Mouse (Mus musculus): ENCODE measurements around the gene Ppp1r37.

The Ppp1r37 gene

DNA sequence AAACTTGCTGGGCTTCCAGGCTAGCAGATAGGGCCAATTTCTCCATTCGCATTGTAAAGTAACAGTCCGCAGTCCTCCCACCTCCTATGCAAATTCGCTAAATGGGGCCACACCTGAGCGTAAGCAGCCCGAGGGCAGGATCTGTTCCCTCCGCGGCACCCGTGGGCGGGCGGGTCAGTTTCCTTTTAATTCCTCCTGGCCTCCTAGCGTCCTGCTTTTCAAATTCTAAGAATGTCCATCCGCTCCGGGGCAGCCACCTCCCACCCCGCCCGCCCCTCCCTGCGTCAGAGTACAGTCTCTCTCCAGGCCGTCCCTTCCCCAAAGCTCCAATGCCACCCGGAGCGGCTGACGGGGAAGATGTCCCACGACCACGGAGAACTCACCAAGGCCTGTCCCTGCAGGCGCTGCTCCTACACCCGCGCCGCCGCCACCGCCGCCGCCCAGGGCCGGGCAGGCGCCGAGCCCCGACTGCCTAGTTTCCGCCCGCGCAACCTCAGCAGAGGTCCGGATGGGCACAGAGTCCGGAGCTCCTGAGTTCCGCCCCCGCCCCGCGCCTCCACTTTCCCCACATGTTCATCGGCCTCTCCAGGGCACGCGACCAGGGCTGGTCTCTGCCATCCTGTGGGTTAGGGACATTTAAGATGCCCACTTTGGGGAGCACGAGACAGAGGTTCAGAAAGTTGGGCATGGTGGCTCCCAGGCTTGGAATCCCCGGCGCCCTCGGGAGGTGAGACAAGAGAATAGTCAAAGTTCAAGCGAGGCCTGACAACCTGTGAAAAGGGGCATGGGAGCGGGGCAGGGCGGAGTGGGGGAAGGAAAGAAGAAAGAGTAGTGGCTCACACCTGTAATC, 10.3 kb upstream of the Ppp1r37 start:
- peak; percentile 90 for DNase-seq (ENCODE audit: low read depth, low spot score)

DNA sequence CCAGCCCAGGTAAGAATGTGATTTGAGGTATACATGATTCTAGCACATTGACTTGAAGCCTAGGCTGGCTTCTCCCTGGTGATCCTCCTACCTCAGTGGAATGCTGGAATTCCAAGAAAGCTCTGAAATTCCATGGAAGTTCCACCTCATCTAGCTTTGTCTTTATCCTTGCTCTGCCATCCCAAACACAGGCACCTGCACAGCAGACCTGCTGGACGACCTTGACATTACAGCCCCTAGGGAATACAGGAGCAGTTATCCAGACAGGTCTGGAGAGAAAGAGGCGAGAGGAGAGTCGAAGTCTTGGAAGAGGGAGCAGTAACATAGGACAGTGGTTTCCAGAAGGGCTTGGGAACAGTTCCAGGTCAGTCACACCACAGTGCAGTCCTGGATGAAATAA, 6.8 kb upstream of the Ppp1r37 start:
- DNase-seq (ENCODE audit: low read depth, low spot score) = no peak

GRCm38 (mm10) chr7:19567426-19567825, 4.5 kb upstream of the Ppp1r37 start:
- DNase-seq (ENCODE audit: low read depth, low spot score) = no peak

- DNase-seq (ENCODE audit: low read depth, low spot score) = no peak
Measured at GRCm38 (mm10) chr7:19565803-19566202, 2.9 kb upstream of the Ppp1r37 start.

DNA sequence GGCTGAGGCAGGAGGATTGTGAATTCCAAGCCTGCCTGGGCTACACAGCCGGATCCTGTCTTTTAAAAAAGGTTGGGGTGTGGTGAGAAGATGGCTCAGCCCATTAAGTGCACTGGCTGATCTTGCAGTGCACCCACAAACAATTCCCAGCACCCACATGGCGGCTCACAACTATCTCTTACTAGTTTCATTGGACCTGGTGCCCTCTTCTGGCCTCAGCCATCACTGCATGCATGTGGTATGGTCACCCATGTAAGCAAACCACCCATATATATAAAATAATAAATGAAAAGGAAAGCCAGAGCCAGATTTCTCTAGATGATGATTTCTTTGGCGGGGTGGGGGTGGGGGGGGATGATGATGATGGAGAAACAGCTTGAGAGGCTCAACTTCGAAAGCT, 1.6 kb upstream of the Ppp1r37 start:
- peak; percentile 50 for DNase-seq (ENCODE audit: low read depth, low spot score)

DNA sequence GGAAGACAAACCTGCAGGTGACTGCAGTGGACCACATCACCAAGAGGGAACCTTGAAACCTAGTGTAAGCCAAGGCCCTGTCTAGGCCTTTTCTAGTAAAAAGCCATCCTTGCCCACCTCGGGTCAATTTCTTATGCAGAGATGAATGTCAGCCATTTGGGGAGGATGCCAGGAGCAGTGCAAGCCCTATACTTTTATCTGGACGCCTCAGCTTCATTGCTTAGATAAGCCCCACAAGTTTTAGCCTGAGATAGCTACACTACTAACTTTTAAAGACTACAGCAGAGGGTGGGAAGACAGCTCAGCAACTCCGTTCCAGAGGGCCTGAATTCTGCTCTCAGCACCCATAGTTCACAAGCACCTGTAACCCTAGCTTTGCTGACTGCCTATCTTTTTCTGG, 1.0 kb upstream of the Ppp1r37 start:
- no peak for DNase-seq (ENCODE audit: low read depth, low spot score)

GRCm38 (mm10) chr7:19561765-19562642, 872 bp downstream of the Ppp1r37 start:
- peak; percentile 95 for DNase-seq (ENCODE audit: low read depth, low spot score)

DNA sequence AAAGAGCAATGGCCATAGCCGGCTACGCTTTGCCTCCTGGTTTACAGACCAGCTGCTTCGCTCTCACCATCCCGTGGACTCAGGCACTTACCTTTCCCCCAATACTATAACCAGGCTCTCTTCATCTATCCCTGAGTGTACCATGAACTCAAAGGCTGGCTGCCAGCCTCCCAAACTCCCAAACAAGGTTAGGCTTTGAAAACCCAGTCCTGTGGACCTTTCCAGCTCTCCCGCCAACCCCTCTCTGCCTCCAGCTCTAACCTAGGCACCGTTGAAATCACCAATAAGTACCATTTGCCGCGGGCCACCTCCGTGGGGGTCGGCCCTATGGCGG, 1.5 kb downstream of the Ppp1r37 start:
- DNase-seq (ENCODE audit: low read depth, low spot score) = no peak

- peak; percentile 14 for DNase-seq (ENCODE audit: low read depth, low spot score)
Measured at GRCm38 (mm10) chr7:19560491-19561260, 2.2 kb downstream of the Ppp1r37 start.

- peak; percentile 64 for DNase-seq (ENCODE audit: low read depth, low spot score)
Measured at GRCm38 (mm10) chr7:19558965-19559364, 3.9 kb downstream of the Ppp1r37 start.

GRCm38 (mm10) chr7:19557982-19558900, 4.6 kb downstream of the Ppp1r37 start:
- no peak for DNase-seq (ENCODE audit: low read depth, low spot score)

DNA sequence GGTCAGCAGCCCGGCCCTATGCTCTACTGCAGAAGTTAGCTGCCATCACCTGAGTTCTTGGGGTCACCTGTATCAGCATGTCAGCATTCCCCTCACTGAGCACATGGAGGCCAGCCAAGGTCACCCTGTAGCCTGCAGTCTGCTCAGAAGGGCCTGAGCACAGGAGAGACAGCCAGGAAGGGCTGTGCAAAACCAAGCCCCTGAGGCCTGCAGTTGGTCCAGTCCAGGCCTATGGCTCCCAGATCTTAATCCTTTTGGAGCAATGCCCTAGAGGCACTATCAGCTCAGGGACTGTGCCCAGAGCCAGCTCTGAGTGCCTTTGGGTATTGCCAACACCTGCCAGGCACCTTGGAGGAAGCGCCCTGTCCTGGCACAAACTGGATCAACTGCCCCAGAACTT, 5.8 kb downstream of the Ppp1r37 start:
- no peak for DNase-seq (ENCODE audit: low read depth, low spot score)

DNA sequence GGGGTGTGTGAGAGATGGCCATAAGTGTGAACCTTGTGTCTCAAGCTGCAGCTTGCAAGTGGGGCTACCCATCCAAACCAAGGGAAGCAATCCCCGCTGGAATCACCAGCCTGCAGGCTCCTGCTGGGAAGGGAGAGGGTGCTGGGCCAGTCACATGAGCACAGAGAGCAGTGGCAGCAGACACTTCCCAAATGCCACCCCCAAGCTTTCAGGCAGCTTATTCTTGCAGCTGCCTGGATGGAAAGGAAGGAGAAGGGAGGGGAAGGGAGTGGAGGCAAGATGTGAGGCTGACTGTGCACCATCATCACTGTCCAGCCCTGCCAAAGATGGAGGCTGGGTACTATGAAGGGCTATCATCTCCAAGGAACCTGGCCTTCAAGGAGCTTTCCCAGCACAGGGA, 8.7 kb downstream of the Ppp1r37 start:
- no peak for DNase-seq (ENCODE audit: low read depth, low spot score)

DNA sequence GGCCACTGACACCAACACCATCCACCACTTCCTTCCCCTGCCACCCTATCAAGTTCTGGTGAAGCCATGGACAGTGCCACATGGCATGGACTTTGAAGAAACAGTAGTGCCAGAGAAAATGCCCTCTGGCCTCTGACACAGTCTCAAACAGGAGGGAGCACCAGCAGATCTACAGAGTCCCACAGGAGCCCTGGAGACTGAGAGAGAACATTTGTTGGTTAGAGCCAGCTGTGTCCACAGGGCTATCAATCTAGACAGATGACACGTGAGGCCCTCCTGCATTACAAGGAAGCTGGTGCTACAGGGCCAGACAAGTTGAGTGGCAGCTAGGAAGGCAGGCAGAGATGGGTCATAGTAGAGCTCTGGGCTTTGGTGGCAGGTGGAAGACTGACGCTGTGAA, 10.4 kb downstream of the Ppp1r37 start:
- no peak for DNase-seq (ENCODE audit: low read depth, low spot score)

DNA sequence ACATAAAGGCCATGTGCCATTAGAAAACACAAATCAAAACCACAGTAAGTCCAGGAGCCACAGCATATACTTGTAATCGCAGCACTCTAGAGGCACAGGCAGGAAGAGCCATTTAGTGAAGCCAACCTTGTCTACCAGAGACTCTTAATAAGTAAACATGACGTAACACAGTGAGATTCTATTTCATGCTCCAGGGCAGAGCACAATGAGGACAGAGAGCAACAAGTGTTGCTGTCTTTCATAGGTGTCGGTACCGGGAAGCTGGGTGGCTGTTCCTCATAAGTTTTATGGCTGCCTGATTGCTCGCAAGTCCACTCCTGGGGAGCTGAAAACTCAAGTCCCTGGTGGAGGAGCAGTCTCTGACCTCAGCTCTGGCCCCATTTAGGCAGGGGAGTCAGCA, 11.2 kb downstream of the Ppp1r37 start:
- no peak for DNase-seq (ENCODE audit: low read depth, low spot score)

- DNase-seq (ENCODE audit: low read depth, low spot score) = no peak
Measured at GRCm38 (mm10) chr7:19549394-19549793, 13.5 kb downstream of the Ppp1r37 start.

DNA sequence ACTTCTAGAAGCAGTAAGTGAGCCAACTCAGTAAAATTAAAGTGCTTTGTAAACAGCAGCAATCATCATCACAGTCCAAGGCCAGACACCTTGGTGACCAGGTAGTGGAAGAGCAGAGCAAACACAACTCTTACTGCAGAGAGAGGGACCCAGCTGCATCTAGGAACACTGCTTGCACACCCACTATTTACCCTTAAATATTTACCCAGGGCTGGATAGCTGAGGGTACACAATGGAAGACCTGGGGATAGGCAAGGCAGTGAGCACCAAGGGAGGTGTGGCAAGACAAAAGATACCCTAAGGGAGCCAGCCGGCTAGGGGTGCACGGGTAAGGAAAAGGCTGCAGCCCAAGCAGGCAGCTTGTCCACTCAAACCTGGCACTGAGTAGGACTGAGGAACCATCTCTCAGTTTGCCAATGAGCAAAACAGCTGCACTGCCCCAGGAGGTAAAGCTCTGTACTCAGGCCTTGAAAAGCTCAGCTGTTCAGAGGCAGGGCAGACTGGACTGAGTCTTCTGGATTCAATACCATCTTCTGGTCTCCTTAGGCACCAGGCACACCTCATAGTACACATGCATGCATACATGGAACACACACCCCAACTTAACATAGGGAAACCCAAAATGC, 15.4 kb downstream of the Ppp1r37 start:
- no peak for DNase-seq (ENCODE audit: low read depth, low spot score)

GRCm38 (mm10) chr7:19546007-19546406, 16.9 kb downstream of the Ppp1r37 start:
- no peak for DNase-seq (ENCODE audit: low read depth, low spot score)

- DNase-seq (ENCODE audit: low read depth, low spot score) = peak; percentile 68
Measured at GRCm38 (mm10) chr7:19543584-19543983, 19.3 kb downstream of the Ppp1r37 start.

DNA sequence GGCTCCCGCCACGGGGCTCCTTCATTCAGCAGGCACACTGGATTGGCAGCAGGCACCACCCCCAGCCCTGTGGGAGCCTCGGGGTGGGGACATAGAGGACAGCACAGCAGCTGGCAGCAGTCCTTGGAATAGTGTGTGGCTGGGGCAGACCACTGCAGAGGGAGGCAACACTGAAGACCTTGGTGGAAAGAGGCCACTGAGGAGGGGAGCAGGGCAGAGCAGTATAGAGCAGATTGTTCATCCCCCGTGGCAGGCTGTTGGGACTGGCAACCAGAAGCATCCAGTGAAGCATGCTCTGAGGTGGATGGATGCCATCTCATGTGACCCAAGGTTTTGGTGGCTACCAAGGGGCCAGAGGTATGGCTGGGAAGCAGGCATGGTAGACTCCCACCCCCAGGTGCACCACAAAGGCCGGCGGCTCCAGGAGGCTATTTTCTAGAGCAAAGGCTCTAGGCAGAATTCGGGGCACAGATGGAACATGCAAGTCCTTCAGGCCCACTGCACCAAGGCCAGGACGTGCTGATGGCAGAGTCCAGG, 20.7 kb downstream of the Ppp1r37 start:
- no peak for DNase-seq (ENCODE audit: low read depth, low spot score)
